Mouse (Mus musculus) layer of hippocampus, postnatal 10 days (tissue): ENCODE measurements around the gene Barx2. TPM values are rescaled to one million over a fixed set of nuclear protein-coding genes. Genes with fewer than 3 reads are reported as not detected.

ENCODE experiments used
- DNase-seq, 2 experiments: peaks; one replicate each; pipeline ENCODE4 v3.0.0; 2021; ENCODE audit warnings: low spot score in 2 of 2
- total RNA-seq, 2 experiments: library from RNA; stranded (reverse); gene quantifications; 2 replicates each; pipeline ENCODE4 v1.2.3; 2021

Gene Barx2
- total RNA-seq, 2 experiments from 2014 or later, result 1.9 to 2.3 TPM

DNA sequence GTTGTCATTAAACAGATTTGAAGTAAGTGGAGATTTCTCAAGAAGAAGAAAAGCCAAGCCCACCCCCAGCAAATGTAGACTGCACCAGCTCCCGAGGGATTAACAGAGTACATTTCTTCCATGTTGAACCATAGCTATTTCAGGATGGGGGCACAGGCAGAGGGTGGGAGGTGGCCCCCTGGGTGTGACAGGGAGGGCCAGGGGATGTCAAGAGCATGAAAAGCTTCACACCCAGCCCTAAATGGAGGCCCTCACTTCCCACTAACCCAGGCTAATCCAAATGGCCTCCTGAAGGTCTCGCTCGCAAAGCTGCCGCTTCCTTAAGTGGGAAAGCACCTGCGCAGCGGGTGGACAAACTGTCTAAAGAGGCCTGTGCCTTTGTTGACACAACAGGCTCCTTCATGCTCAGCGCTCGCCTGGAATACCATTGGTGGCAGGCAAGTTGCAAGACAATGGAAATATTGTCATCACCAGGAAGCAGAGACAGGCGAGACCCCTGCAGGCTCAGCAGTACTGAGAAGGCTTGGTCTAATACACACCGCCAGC, 18.4 kb downstream of the Barx2 start:
- no peak for DNase-seq

DNA sequence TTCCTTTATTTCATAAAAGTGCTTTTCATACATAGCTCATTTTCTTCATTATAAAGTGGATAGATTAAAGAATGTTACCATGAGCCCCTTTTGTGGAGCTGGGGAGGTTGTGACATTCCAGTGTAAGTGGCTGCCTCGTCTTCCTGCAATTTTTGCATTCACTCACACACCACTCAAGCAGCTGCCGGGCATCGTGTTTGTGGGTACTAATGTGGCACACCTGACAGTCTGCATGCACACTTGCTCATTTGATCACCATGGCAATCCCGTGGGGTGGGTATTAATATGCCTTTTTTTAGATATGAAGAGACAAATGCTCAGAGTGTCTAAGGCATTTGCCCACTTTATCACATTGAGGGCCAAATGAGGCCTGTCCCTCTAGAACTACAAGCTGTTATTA, 24.9 kb downstream of the Barx2 start:
- no peak for DNase-seq

DNA sequence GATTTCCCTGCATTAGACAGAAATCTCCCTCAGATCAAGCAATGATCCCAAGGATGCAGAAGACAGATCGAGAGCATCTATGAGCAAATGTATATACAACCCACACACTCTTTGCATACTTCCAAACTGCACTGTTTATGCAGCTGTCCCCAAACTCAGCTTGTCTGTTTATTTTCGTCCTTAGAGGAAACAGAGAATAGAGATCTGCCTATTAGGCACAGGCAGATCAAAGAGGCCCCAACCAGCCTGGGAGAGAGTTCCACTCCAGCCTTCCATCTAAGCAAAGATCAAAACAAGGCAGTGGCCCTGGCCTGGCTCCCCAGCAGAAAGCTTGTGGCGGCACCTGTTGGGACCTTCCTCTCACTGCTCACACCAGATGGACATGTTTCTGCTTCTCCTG, 27.0 kb downstream of the Barx2 start:
- no peak for DNase-seq

DNA sequence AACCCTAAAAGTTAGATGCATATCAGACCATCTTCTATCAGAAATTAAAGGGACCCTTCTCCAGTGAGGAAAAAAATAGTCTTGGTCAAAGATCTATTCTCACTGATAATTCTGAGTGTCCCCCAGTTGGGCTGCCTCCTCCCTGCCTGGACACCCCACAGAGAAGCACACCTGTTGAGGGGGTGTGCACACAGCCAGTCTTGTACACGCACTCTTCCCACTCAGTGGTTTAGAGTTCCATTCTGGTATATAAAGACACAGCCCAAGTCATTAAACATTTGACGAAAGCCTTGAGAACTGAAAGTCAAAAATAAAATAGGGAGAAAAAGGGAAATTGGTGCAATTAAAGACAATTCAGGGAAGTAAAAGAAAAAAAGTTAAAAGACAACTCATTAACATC, 30.9 kb downstream of the Barx2 start:
- no peak for DNase-seq

GRCm38 (mm10) chr9:31875556-31875955, 37.7 kb downstream of the Barx2 start:
- no peak for DNase-seq

GRCm38 (mm10) chr9:31874236-31874635, 39.0 kb downstream of the Barx2 start:
- DNase-seq, result no peak

DNA sequence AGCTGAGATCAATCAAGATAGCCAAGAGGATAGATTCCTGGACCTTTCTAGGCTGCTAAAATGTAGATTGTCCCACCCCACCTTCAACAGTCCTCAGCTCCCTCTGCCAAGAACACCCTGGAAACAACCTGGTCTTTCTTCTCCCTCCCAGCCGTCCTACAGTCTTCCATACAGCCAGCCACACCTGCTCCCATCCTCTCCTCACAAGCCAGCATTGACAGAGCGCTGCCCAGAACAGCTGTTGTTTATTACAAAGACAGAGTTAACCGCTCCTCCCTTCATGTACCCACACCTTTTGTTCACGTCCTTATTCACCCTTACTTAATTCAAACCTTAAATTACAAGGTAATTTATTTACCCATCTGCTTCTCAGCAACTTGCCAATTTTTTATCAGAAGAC, 41.9 kb downstream of the Barx2 start:
- no peak for DNase-seq

GRCm38 (mm10) chr9:31868823-31869460, 44.3 kb downstream of the Barx2 start:
- DNase-seq, result no peak

- DNase-seq, result no peak
Observed at GRCm38 (mm10) chr9:31863830-31864229, 49.4 kb downstream of the Barx2 start.

DNA sequence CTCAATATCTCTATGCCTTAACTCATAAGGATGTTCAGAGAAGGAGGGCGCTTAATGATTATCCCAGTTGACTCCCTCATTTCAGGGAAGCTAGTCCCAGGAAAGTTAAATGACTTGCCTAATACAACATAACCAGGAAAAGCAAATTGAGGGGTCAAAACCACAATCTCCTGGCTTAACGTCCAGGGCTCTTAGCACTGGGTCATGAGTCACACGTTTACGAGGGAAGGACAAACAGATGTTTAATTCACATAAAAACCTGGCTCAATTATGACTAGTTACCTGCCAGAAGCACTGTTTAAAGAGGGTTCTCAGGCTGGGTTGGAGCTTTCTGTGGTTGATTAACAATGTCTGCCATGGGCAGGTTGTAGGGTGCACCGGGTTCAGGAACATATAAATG, 53.8 kb downstream of the Barx2 start:
- no peak for DNase-seq

- peak; percentile 19 to 52 for DNase-seq
Observed at GRCm38 (mm10) chr9:31858720-31859340, 54.4 kb downstream of the Barx2 start.

DNA sequence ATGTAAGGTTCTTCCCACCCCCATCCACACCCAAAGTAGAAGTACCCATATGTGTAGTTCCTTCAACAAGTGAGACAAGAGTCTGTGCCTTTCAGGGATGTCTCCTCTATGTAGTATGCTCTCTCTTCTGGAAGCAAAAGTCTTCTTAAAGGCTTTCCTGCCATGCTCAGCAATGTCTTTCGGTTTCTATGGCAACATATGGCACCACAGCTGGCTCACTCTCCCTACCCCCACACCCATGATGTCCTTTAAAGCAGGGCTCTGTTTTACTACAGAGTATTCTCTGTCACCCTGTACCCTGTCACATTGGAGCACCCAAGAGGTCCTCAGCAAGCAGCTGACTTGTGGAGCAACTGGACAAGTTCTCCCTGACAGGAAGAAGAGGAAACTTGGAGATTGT, 55.8 kb downstream of the Barx2 start:
- peak in 1 of 2 experiments; percentile 26 for DNase-seq

GRCm38 (mm10) chr9:31856437-31856836, 56.8 kb downstream of the Barx2 start:
- DNase-seq, result no peak

- no peak for DNase-seq
Observed at GRCm38 (mm10) chr9:31855668-31856067, 57.6 kb downstream of the Barx2 start.

GRCm38 (mm10) chr9:31851710-31852109, 61.6 kb downstream of the Barx2 start:
- DNase-seq, result no peak

DNA sequence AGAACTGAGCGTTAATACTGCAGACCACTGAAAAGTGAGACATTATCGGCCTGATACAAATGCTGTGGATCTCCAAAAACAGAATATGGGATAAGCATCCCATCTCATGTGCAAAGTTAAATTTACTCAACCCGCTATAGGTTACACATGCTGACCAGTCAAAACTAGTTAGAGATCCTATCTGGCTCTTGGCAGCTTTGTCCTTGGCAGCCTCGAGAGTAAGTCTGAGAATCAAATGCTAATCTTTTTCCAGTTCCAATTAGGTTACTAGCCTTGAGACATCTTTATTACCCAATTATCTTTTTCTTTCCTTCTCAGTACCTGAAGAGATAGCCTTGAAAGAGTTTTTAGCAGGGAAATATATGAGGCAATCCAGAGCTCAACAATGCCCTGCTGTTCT, 62.6 kb downstream of the Barx2 start:
- DNase-seq, result no peak

DNA sequence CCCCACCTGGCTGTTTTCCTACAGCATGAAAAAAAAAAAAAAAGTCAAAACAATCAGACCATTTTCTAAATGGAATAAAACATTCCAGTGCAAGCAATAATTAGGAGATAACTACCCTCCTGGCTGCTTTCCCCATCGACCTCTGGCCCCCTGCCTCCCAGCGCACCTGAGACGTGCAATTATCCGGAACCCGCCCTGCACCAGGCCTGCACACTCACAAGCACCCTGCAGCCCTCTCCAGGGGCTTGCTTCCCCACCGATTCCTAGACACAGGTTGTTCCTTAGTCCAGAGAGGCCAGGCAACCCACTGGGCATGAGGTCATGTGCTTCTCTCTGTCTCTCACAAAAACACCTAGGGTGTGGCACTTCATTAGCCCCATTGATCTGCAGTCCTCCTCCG, 63.9 kb downstream of the Barx2 start:
- DNase-seq, result no peak

- DNase-seq, result no peak
Observed at GRCm38 (mm10) chr9:31844614-31845013, 68.6 kb downstream of the Barx2 start.

DNA sequence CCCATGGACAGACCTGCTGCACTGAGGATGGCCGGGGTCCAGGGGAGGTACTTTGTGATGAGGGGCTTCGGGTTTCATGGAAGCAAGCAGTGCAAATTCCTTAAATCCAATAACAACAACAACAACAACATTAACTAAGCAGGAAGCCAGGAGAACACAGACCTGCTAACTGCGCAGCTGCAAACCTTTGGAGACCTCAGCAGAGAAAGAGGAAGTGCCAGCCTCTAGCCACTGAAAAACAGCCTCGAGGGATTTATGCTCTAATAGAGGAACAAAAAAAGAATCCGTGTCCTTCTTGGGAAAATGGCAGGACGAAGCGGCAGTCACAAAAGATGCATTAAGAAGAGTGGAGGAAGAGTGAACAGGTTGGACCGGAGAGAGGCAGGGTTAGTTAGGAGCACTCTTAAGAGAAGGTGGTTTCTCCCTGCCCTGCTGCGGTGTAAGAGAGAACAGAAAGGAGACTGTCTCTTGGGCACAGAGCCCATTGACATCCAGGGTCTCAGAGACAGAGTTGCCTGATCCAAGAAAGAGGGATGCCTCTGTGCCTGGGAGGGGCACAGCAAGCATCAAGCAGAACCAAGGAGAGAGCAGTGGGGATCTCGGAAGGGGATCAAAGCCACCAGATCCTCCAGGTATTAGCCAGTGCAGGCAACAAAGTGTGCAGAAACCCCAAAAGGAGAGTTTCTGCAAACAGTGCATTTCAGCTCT, 72.0 kb downstream of the Barx2 start:
- no peak for DNase-seq

DNA sequence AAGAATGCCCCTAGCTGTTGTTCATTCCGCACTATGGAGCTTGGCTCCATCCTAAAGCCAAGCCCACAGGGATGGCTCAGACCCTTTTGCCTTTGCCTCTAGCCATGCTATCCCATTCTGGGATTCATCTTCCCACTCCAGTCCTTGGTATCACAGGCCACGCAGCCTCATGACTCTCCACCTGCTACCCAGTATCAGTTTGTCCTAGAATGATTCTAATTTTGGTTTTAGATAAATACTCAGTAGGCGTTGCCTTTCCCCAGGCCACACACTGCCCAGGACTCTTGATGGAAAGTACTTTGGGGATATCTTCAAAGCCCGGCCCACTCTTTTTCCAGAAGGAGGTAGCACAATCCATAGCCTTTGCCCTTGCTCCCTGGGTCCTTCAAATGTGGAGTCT, 72.7 kb downstream of the Barx2 start:
- no peak for DNase-seq

DNA sequence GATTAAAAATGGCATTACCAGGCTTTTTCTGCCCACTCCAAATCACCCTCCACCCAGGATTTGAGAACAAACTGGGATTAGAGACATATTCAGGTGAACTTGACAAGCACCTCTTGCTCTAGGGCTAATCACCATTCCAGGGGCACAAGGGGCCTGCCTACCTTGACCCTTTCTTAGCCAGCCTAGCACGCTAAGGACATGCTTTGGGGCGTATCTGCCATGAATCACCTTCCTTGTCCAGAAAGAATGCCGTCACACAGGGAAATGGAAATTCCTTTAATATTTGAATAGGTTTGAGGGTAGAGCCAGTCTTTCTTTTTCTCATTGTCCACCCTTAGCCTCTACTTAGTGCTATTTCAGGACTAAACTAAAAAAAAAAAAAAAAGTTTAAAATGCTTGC, 73.2 kb downstream of the Barx2 start:
- no peak for DNase-seq
